In genomic region chr15:97720026-97720675, GRCm38 (mm10) we compare ENCODE assay signal across 10 mouse cellular contexts. TPM values are rescaled to one million over a fixed set of nuclear protein-coding genes. Genes with fewer than 3 reads are reported as not detected.
DNase-seq lines count a peak whose midpoint lies in the region; ATAC-seq and TF ChIP-seq lines count a peak whose summit lies in the region.
"Had no signal": no experiment of that assay in that cellular context is flagged by ENCODE, and none has a peak within 500 bp of the region (broad histone marks: within the 10 kb centered on the region; RNA-seq: fewer than 3 reads in every experiment).

No protein-coding gene starts in this region.

- no peak for TF ChIP-seq CTCF in stomach, postnatal 0 days (IDR thresholded peaks at IDR 0.05; ENCODE audit: low read depth)

- H3K4me2 ChIP-seq in forebrain, embryonic 15.5 days (replicated peaks): no peak overlapping the region
- H3K4me2 ChIP-seq in forebrain, embryonic 12.5 days: no peak overlapping the region
- H3K4me2 ChIP-seq in stomach, embryonic 16.5 days (ENCODE audit: low read depth, low read length): no peak overlapping the region
- H3K4me2 ChIP-seq in stomach, postnatal 0 days (replicated peaks; ENCODE audit: low read depth): no peak overlapping the region

- no peaks in the 10 kb centered on the region for H3K9me3 ChIP-seq in forebrain, embryonic 15.5 days
- no peaks in the 10 kb centered on the region for H3K9me3 ChIP-seq in forebrain, embryonic 12.5 days
- H3K9me3 ChIP-seq in stomach, embryonic 16.5 days (replicated peaks; ENCODE audit: control insufficient read depth, low read length): no peaks in the 10 kb centered on the region
- H3K9me3 ChIP-seq in stomach, postnatal 0 days (ENCODE audit: control insufficient read depth, low read length): no peaks in the 10 kb centered on the region
- no peaks in the 10 kb centered on the region for H3K9me3 ChIP-seq in limb, embryonic 10.5 days (replicated peaks)

- no peaks in the 10 kb centered on the region for H3K27me3 ChIP-seq in forebrain, embryonic 15.5 days
- H3K27me3 ChIP-seq in forebrain, embryonic 12.5 days: no peaks in the 10 kb centered on the region
- H3K27me3 ChIP-seq in stomach, embryonic 16.5 days (ENCODE audit: control insufficient read depth, insufficient read depth, low read length): no peaks in the 10 kb centered on the region; the same call in 1 of the 2 replicates
- no peaks in the 10 kb centered on the region for H3K27me3 ChIP-seq in stomach, postnatal 0 days (ENCODE audit: control insufficient read depth, insufficient read depth, low read length)
- H3K27me3 ChIP-seq in limb, embryonic 10.5 days (ENCODE audit: low read depth, poor library complexity, severe bottlenecking): no peaks in the 10 kb centered on the region

- ATAC-seq in forebrain, embryonic 15.5 days (replicated peaks): no peak
- no peak for ATAC-seq in forebrain, embryonic 12.5 days (ENCODE audit: low FRiP score)
- 0 out of 2 replicates have a peak, but pooled peaks have one; percentile 16 for ATAC-seq in stomach, embryonic 16.5 days (ENCODE audit: insufficient read depth, low FRiP score)
- ATAC-seq in stomach, postnatal 0 days (ENCODE audit: low FRiP score, low TSS enrichment): no peak

- no peak for TF ChIP-seq EP300 in stomach, postnatal 0 days (optimal IDR thresholded peaks at IDR 0.05)

- H3K9ac ChIP-seq in forebrain, embryonic 15.5 days (replicated peaks): no peak overlapping the region
- no peak overlapping the region for H3K9ac ChIP-seq in forebrain, embryonic 12.5 days
- no peak overlapping the region for H3K9ac ChIP-seq in stomach, embryonic 16.5 days (ENCODE audit: low read length)
- H3K9ac ChIP-seq in stomach, postnatal 0 days (ENCODE audit: low read length): no peak overlapping the region

- H3K27ac ChIP-seq in forebrain, embryonic 15.5 days (replicated peaks): 0 out of 2 replicates have a peak overlapping the region, but pooled peaks have one; percentile 5
- H3K27ac ChIP-seq in forebrain, embryonic 12.5 days: no peak overlapping the region
- H3K27ac ChIP-seq in stomach, embryonic 16.5 days (ENCODE audit: low read length): peak overlapping the region; percentile 54; the same call in 1 of the 2 replicates
- H3K27ac ChIP-seq in stomach, postnatal 0 days (replicated peaks): no peak overlapping the region; the same call in 1 of the 2 replicates
- peak overlapping the region; percentile 46; the same call in 1 of the 2 replicates for H3K27ac ChIP-seq in limb, embryonic 10.5 days

- no peaks in the 10 kb centered on the region for H3K4me1 ChIP-seq in forebrain, embryonic 15.5 days
- no peaks in the 10 kb centered on the region for H3K4me1 ChIP-seq in forebrain, embryonic 12.5 days
- H3K4me1 ChIP-seq in stomach, embryonic 16.5 days (ENCODE audit: control insufficient read depth, insufficient read depth, low read length): no peaks in the 10 kb centered on the region
- no peaks in the 10 kb centered on the region for H3K4me1 ChIP-seq in stomach, postnatal 0 days (replicated peaks; ENCODE audit: control insufficient read depth, insufficient read depth)
- H3K4me1 ChIP-seq in limb, embryonic 10.5 days: peaks cover 23% of the 10 kb centered on the region

- 85% methylated on average over 12 of the region's 12 CpGs for WGBS in forebrain, embryonic 15.5 days
- 82% methylated on average over 12 of the region's 12 CpGs for WGBS in forebrain, embryonic 12.5 days
- 75% methylated on average over 12 of the region's 12 CpGs for WGBS in stomach, embryonic 16.5 days
- WGBS in stomach, postnatal 0 days: 60% methylated on average over 12 of the region's 12 CpGs
- WGBS in limb, embryonic 10.5 days: 84% methylated on average over 12 of the region's 12 CpGs

- no peak overlapping the region for H3K4me3 ChIP-seq in forebrain, embryonic 15.5 days
- no peak overlapping the region for H3K4me3 ChIP-seq in forebrain, embryonic 12.5 days (replicated peaks)
- H3K4me3 ChIP-seq in stomach, embryonic 16.5 days (replicated peaks; ENCODE audit: low read length): no peak overlapping the region
- no peak overlapping the region for H3K4me3 ChIP-seq in stomach, postnatal 0 days (ENCODE audit: low read depth, low read length)
- H3K4me3 ChIP-seq in limb, embryonic 10.5 days: no peak overlapping the region

- H3K36me3 ChIP-seq in forebrain, embryonic 15.5 days: no peaks in the 10 kb centered on the region
- H3K36me3 ChIP-seq in forebrain, embryonic 12.5 days (replicated peaks): no peaks in the 10 kb centered on the region
- no peaks in the 10 kb centered on the region for H3K36me3 ChIP-seq in stomach, embryonic 16.5 days (ENCODE audit: control insufficient read depth, insufficient read depth, low read length)
- no peaks in the 10 kb centered on the region for H3K36me3 ChIP-seq in stomach, postnatal 0 days (ENCODE audit: control insufficient read depth, insufficient read depth, low read length)
- no peaks in the 10 kb centered on the region for H3K36me3 ChIP-seq in limb, embryonic 10.5 days

- DNase-seq in stomach, postnatal 0 days (ENCODE audit: low spot score): no peak
- no peak for DNase-seq in limb, embryonic 10.5 days (ENCODE audit: low spot score)
- peak; percentile 51 for DNase-seq in thymus, postnatal 4 days
- no peak for DNase-seq in gastrocnemius, postnatal 25 days
- DNase-seq in cerebellum, postnatal 14 days: no peak
- DNase-seq: spleen, adult 18-20 months had no signal

RNA-seq across cellular contexts. Expression of gene Endou, which starts 11.0 kb away (rescaled TPM):
- 0.22 TPM in 1 of 2 replicates, not detected in the other for polyA plus RNA-seq in forebrain, embryonic 15.5 days (2015; fragmentation: Nextera tagmentation; extraction: Ambion mirVana)
- 0.10 and 0.33 TPM in 2 replicates for polyA plus RNA-seq in forebrain, embryonic 12.5 days (2016; fragmentation: Nextera tagmentation; extraction: Ambion mirVana)
- polyA plus RNA-seq in stomach, embryonic 16.5 days (2015; fragmentation: Nextera tagmentation; extraction: Ambion mirVana): 6.4 and 18.3 TPM in 2 replicates
- polyA plus RNA-seq in stomach, postnatal 0 days (2015; fragmentation: Nextera tagmentation; extraction: Ambion mirVana): 37.0 and 38.3 TPM in 2 replicates
- 0.16 and 0.26 TPM in 2 replicates for polyA plus RNA-seq in limb, embryonic 10.5 days (2016; fragmentation: Nextera tagmentation; extraction: Ambion mirVana)
- under 1 TPM; 0.36 to 0.91 TPM for total RNA-seq in gastrocnemius, postnatal 25 days (2021)
- polyA plus RNA-seq: embryonic facial prominence, embryonic 11.5 days had no signal

RNA-seq across cellular contexts. Expression of gene Rpap3, which starts 14.5 kb away (rescaled TPM):
- polyA plus RNA-seq in forebrain, embryonic 15.5 days (2015; fragmentation: Nextera tagmentation; extraction: Ambion mirVana): 30.6 and 32.7 TPM in 2 replicates
- 42.2 and 42.6 TPM in 2 replicates for polyA plus RNA-seq in forebrain, embryonic 12.5 days (2016; fragmentation: Nextera tagmentation; extraction: Ambion mirVana)
- polyA plus RNA-seq in stomach, embryonic 16.5 days (2015; fragmentation: Nextera tagmentation; extraction: Ambion mirVana): 20.5 and 20.6 TPM in 2 replicates
- 13.3 and 13.9 TPM in 2 replicates for polyA plus RNA-seq in stomach, postnatal 0 days (2015; fragmentation: Nextera tagmentation; extraction: Ambion mirVana)
- 36.2 and 36.3 TPM in 2 replicates for polyA plus RNA-seq in limb, embryonic 10.5 days (2016; fragmentation: Nextera tagmentation; extraction: Ambion mirVana)
- total RNA-seq in gastrocnemius, postnatal 25 days (2021): 10 to 100 TPM in 1 of 2 experiments, 1 to 10 TPM in 1; 9.6 to 11.4 TPM

RNA-seq across cellular contexts. Expression of gene Rapgef3, which starts 47.6 kb away (rescaled TPM):
- polyA plus RNA-seq in forebrain, embryonic 15.5 days (2015; fragmentation: Nextera tagmentation; extraction: Ambion mirVana): 8.6 and 9.0 TPM in 2 replicates
- polyA plus RNA-seq in forebrain, embryonic 12.5 days (2016; fragmentation: Nextera tagmentation; extraction: Ambion mirVana): 6.2 and 6.3 TPM in 2 replicates
- 9.4 and 12.6 TPM in 2 replicates for polyA plus RNA-seq in stomach, embryonic 16.5 days (2015; fragmentation: Nextera tagmentation; extraction: Ambion mirVana)
- polyA plus RNA-seq in stomach, postnatal 0 days (2015; fragmentation: Nextera tagmentation; extraction: Ambion mirVana): 3.2 and 4.2 TPM in 2 replicates
- polyA plus RNA-seq in limb, embryonic 10.5 days (2016; fragmentation: Nextera tagmentation; extraction: Ambion mirVana): 6.4 and 6.7 TPM in 2 replicates
- total RNA-seq in gastrocnemius, postnatal 25 days (2021): 1 to 10 TPM; 3.7 to 8.1 TPM

RNA-seq across cellular contexts. Expression of gene Slc48a1, which starts 58.2 kb away (rescaled TPM):
- 64.9 and 66.6 TPM in 2 replicates for polyA plus RNA-seq in forebrain, embryonic 15.5 days (2015; fragmentation: Nextera tagmentation; extraction: Ambion mirVana)
- 36.6 and 38.1 TPM in 2 replicates for polyA plus RNA-seq in forebrain, embryonic 12.5 days (2016; fragmentation: Nextera tagmentation; extraction: Ambion mirVana)
- polyA plus RNA-seq in stomach, embryonic 16.5 days (2015; fragmentation: Nextera tagmentation; extraction: Ambion mirVana): 36.5 and 39.3 TPM in 2 replicates
- 36.7 and 40.7 TPM in 2 replicates for polyA plus RNA-seq in stomach, postnatal 0 days (2015; fragmentation: Nextera tagmentation; extraction: Ambion mirVana)
- 17.0 and 23.5 TPM in 2 replicates for polyA plus RNA-seq in limb, embryonic 10.5 days (2016; fragmentation: Nextera tagmentation; extraction: Ambion mirVana)
- 10 to 100 TPM; 44.7 to 47.2 TPM for total RNA-seq in gastrocnemius, postnatal 25 days (2021)

Comparison
In these comparisons a context has a peak if more than half of its experiments do, and no peak if none do; other contexts are left out.
1. H3K27ac ChIP-seq: peak in forebrain, embryonic 15.5 days (single experiment), stomach, embryonic 16.5 days (single experiment) and limb, embryonic 10.5 days (single experiment); none in forebrain, embryonic 12.5 days (single experiment) and stomach, postnatal 0 days (single experiment).